Mouse (Mus musculus): Measurements from ENCODE around the gene Fam49a.

Gene Fam49a

DNA sequence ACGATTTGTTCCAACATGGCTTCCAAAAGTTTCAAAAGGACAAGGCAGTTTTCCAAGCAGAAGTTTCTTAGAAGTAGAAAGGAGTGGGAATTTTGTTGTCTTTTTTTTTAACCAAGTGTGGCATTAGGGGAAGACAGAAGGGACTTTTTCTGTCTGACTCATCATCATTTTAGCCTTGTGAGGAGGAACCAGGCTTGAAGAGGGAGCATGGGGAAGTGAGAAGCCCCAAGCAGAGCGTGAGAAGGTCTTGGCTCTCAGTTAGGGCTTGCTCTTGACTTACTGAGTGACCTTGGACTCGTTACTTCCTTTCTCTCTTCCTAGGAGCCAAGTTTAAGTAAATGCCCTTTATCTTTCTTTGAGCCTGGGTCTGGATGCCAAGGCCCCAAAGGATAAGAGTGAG lies 8.6 kb downstream of the Fam49a start:
- DNase-seq = no peak

DNA sequence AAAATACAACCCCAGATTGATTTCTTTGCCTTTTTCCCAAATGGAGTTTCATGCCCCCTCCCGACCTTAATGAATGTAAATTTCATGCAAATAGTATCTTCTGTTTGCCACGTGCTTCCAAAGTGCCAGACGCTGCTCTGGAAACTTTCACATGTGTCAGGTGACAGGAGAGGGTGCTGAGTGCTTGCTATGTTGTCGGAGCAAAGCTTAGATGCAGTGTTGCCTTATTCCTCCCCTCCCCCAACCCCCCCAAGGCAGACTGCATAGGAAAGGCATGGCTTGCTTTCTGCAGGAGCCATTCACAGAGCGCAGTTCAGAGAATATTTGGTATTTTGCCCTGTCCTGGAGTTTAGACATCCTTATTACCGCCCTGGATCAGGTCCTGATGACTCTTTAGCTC lies 12.2 kb downstream of the Fam49a start:
- no peak for DNase-seq

DNA sequence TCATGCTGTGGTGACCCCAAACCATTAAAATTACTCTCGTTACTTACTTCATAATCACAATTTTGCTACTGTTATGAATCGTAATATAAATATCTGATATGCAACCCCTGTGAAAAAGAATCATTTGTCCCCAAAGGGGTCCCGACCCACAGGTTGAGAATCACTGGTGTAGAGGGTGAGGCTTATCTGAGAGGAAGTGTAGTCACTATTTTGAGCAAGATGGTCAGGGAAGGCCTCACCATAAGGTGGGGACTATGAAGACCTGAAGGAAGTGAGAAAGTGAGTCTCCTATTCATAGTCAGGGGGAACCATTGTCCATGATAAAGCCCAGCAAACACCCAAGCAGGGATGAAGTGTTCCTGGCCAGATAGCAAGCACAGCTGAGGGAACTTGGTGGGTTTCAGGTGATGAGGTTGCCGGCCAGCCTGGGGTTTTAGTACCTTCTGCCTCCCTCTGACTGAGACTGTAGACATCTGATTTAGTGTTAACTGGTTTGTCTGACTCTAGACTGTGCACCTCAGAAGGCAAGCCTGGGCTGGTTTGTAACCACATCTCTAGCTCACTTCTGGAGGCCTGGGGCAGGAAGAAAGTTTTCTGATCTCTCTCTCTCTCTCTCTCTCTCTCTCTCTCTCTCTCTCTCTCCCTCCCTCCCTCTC lies 13.3 kb downstream of the Fam49a start:
- DNase-seq = no peak

DNA sequence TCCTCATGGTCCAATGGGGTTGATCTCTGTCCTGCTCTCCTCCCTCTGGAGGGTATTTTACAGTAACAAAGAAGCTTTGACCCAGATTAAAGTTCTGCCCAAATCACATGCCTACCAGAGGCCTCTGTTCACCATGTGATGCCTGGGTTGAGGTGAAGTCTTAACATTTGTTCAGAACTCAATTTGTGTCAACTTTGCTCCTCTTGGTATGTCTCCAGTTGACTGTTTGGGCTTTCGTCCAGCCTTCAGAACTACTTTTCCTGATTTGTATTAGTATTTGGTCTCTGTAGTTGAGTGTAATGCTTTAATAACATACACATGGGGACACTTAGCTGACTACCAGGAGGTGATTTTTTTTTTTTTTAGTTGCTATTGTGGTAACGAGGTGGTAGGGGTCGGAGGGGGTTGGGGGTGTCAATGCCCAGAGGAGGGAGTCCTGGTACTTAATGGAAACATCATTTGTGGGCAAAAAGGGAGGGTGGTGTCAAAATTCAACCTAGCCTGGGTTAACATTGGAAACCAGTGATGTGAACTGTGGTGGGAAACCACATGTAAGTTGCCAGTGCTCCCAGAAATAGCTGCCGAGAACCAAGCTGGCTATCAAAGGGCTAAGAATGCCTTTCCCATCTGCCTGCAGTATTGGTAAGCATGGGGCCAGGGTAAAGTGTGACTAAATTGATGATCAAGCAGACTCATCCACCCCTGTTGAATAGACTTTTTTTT lies 16.0 kb downstream of the Fam49a start:
- no peak for DNase-seq

DNA sequence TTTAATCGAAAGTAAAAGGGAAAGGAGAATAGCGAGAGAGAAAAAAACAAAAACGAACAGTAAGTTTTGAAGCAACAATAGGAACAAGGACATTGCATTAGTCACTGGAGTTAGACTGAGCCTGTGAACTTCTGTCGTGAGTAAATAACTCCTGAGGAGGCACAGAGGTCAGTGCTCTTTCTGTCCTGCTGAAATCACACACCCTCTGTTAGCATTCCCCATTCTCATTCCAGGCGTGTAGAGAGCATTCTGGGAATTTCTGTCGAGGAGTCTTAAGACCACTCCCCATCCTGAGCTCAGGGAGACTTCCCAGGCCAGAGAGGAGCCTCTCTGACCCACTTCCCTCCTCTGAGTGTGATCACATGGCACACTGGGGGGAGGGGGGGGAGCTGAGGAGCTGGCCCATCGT lies 16.5 kb downstream of the Fam49a start:
- DNase-seq = no peak

DNA sequence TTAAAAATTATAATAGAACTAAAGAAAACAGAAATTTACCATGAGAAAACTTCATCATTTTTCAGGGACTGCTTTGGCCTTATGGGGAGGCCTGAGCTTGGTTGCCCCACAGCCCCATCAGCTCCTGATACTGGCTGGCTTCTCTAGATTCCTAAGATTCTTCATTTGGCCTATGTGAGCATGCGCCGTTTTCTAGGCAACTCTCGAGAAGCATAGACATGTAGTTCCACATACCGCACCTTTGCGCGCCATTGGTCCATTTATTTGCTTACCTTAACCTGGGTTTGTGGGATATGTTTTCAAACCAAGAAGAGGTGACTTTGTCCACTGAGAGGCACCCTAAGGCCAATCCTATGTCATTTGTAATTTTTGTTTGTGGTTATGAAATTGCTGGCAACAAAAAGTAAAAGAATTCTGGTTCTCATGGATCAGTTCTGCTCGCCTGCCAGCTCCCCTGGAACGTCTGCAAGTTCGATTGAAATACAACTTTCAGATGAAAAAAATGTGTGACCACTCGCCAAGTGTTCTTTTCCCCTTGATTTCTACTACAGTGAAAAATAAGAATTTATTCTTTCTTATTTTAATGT lies 21.9 kb downstream of the Fam49a start:
- no peak for DNase-seq

DNA sequence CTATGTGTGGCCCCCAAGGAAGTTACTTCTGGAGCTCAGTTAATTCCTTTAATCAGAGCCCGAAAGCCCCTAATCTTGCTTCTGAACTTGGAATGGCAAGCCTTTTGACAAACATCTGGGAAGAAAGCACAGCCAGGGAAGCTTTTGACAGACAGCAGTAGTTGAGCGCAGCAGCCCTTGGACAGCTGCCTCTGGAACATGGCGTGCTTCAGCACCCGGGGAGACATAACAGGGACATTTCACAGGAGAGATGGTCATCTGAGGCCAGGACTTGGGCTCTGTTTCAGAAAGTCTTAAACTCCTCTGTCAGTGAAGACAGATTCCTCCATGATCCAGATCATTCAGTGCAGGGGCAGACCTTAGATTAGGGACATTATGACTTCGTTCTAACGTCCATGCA lies 22.6 kb downstream of the Fam49a start:
- DNase-seq = no peak

DNA sequence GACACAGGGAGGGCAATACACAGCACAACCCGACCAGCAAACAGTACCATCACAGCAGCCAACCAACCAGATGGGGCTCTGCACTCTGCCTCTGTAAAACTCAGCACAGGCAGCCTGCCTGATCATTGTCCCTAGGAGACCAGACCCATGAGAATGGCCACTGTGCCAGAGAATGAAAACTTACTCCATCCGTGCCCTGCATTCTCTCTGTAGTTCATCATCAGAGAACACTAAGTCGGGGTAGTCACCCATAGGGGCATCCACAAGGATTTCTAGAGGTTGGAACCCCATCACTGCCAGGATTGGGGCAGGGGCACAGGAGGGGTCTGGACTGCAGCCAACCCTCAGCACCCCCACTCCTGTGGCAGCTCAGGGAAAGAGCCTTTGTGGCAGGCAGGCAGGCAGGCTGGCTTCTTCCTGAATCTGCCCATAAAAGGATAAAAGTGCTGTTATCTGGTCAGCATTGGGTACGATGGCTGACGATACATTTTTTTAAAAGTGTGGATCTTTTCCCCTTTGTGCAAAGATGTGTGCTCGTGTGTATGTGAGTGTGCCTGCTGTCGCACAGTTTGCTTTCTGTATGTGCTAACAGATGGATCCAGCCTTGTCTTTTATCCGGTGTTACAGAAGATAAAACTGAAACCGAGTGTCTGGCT lies 25.3 kb downstream of the Fam49a start:
- DNase-seq = peak; percentile 31

DNA sequence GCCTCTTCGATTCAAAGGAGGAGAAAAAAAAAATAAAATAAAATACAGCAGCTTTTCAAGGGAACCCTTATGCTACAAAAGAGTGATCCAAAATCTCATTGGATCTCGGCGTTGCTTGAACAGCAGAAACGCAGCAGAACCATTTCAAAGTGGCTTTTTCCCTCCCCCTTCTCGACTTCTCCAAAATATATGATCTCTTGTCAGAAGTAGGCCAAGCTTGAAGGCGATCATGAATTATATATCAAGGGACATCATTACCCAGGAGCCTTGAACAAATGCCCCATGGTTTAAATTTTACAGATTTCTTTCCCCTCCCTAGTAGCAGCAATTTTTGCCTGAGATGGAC lies 25.8 kb downstream of the Fam49a start:
- no peak for DNase-seq

DNA sequence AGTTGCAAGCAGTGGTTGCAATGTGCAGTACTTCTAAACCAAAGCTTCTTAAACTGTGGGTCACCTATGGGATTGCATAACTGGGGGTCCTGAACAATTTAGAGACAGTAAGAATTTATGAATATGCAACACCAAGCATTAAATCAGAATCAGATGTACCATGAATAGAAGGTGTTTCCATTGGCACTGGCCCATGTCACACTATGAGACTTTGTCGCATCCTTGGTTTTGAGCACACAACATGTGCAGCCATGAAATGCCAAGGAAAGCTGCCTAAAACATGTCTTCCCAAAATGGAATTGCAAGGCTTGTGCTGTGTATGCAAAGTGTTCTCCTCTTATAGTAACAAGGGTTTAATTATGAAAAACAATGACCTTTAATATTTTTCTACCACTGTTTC lies 26.6 kb downstream of the Fam49a start:
- no peak for DNase-seq

DNA sequence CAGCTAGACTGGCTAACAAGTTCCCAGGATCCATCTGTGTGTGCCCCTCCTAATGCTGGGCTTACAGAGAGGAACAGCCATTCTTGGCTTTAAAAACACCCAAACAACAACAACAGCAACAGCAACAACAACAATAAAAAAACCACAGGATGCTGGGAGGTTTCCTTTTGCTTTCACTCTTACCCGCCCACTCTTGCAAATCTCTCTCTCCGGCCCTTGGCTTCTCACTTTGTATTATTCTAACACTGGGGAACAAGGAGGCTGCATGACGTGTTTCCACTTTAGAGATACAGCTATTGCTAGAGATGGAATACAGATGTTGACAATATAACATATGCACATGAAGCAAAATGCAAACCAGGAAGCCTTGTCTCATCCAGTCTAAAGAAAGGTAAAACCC lies 27.7 kb downstream of the Fam49a start:
- DNase-seq = no peak

DNA sequence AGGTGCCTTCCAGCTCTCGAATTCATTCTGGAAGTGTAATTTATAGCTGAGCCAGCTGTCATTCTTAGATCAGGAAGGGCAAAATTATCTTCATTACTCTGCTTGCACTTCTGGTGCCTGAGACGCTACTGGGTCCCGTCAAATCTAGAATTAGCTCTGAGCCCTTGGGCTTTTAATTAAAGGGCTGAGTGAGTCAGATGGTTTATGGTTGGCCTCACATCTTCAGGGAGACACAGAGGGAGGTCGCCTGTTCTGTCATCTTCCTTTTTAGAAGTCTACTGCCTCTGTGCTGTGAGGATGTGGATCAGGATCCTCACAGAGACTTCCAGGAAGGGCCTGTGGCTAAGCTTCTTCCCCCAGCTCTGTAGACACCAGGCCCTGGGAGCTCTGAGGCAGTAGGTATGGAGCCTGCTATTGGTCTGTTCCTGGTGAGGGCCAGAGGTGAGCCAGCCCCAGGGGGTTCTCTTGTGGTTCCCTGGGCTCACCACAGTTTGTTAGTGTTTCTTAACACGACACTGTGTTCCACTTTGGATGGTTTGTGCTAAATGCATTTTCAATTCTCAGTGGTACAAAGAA lies 30.2 kb downstream of the Fam49a start:
- DNase-seq = no peak

DNA sequence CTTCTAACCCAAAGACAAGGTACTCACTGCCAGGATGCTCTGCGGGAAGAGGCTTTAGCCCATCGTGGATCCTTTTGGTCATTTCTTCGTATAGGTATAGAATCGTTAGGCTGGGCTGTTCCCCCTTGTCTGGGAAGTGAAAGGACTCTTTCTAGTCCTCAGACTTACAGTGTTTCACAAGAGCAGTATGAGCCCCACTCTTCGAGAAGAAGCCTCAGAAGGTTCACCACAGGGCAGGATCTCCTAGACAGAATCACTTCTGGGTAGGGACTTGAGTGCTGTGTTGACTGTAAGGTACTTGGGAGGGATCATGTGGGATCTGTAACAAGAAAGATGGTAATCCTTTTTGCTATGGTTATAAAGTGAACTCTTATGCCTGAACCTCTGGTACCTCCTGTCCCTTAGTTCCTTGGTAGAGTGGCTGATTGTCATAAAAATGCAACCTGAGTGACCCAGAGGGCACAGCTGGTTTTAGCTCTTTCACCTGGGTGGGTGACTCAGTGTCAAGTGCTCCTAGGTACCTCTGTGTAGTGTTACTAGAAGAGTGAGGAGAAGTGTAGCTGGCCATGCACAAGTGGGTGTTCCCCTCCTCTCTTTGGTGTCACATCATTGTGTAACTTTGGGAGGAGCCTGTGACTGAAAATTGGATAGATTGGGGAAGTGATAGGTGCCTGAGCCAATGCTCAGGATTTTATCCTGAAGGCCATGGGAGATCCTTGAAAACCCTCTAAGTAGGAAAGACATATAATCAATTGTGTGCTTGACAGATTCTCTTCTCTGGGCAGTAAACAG lies 32.6 kb downstream of the Fam49a start:
- no peak for DNase-seq

DNA sequence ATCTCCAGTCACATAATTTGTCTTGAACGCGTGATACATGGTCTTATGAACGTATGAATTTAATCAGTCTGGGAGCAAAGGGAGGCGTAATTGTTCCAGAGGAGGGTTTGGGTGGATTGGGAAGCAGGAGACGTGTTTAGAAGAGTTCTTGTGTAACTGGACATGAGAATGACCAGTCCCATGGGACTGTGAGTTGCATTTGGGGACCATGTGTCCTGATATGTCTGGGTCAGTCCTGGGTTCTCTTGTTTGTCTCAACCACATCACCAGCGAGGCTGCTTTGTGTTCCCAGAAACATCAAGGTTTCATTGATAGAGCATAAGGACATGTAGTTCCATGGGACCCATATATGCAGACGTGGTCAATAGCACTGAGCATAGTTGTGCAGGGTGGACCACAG lies 36.5 kb downstream of the Fam49a start:
- no peak for DNase-seq

DNA sequence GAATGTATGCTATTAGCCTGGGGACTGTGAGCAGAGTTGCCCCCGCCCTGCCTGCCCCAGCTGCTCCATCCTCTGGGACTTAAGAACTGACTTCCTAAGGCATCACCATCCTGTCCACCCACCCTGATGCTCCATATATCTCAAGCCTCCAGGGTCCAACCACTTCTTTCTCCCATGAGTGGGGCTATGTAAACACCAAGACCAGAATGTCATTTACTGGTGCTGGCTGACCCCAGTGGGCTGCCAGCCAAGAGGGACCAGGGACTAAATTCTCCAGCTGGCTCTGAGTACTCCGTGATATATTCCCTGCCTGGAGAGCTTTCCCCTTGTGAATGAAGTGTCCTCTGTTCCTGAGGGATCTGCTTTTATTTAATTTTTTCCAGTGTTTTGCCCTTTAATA lies 37.4 kb downstream of the Fam49a start:
- no peak for DNase-seq

DNA sequence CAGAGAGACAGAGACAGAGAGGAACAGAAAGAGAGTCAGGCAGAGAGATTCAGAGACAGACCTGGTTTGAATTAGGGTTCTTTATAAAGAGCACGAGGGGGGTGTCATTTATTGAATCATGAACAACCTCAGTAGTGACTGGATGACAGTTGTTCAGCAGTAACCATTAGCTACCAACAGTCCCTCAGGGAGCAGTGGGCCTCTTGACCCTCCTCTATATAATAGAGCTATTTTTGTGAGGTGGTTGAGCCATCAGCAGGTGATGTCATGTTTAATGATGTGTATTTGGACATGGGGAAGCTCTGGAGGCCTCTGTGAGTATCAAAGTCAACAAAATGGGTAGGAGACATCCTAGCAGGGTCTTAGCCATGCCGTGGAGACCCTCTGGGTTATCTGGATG lies 39.2 kb downstream of the Fam49a start:
- no peak for DNase-seq

DNA sequence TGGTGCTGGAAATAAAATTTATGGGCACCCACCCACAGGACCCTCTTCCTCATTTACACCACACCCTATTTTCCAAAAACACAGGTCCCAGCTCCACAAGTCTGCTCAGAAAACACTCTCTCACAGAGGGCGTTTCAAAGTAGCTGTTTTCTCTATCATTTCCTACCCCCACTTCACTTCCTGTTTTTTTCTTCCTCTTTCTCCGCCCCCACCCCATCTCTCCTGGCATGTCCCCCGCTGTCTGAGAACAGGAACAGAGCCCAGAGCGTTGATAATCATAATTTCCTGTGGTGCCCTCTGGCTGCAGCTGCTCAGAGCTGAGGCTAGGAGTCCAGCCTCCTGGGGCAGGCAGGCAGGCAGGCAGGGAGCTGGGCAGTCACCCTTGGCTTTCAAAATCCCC lies 39.9 kb downstream of the Fam49a start:
- DNase-seq = no peak

DNA sequence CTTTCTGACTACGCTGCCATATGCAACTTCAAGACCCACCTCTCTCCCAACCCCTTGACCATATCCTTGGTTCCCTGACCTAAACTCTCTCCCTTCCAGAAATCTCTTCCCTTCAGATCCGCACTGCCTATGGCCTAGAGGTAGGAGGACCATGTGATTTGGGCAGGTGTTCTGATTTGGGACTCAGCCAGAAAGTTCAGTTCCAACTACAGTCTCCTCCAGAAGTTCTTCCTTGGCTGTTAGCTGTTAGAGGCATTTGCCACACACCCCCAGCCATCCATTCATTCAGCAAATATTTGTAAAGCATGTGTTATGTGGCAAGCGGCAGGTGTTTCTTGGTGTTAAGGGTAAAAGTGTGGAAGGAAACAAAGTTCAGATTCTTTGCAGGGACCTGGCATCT lies 44.3 kb downstream of the Fam49a start:
- DNase-seq = no peak

DNA sequence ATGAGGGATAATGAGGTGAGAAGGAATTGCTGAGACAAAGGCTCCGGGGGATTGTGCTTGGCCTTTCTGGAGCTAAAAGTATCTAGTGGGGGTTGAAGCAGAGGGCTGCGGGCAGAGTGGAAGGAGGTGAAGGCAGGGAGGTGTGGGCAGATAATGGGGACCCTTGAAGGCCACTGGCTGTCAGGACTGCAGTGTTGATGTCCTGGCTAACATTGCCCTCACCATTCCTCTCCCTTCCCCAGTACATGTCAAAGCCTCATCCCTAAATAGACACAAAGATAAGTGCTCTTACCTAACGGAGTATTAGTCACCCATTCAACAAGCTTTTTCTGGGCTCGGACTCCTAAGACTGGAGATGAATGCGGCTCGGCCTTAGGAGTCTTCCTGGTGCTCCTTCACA lies 44.9 kb downstream of the Fam49a start:
- DNase-seq = no peak

DNA sequence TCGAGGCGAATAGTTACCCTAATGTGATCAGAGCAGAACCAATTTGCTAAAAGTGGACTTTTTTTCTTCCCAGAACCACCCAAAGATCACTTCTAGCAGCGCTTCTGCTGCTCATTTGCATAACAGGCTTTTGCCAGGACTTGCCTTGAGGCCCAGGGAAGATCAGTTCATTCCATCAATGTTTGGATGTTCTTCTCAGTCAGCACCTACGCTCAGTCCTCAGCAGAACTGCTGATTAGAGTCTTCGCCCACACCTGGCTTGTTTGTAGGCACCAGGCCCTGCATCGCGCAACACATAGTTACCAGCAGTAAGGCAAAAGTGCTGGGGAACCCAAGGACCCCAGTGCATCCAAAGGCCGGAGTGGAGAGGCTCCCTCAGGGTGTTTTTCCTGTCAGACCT lies 45.3 kb downstream of the Fam49a start:
- no peak for DNase-seq

DNA sequence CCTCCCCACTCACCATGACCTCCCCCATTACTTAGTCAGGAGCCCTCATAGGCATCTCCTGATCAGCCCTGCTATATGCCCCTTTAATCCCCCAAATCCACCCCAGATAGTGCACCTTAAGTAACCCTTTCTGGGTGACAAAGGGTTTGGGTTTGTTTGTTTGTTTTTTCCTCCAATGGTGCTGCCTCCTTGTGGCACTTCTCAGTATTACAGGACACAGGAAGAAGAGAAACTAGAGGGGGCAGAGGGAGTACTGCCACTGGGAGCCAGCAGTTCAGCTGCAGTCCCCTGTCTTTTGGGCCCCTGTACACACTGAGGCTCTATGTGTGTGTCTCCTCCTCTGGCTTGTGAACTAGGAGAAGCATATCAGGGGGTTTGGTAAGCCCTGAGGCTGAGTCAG lies 51.5 kb downstream of the Fam49a start:
- no peak for DNase-seq

DNA sequence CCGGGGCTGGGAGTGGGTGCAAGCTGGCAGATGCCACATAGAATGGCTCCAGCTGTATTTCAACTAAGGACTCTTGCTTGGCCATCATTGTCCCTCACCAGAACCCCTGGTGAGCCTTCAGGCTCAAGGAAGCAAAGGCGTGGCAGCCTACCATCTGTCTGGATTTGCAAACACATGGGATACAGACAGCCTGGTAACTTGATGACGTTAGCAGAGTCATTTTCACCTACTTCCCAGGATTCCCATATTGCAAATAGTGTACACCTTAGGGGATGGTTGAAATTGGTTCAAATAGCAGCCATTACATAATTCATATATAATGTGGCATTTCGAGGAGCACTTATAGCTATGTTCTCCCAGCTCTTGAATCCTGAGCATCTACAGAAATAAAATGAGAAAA lies 52.0 kb downstream of the Fam49a start:
- no peak for DNase-seq

DNA sequence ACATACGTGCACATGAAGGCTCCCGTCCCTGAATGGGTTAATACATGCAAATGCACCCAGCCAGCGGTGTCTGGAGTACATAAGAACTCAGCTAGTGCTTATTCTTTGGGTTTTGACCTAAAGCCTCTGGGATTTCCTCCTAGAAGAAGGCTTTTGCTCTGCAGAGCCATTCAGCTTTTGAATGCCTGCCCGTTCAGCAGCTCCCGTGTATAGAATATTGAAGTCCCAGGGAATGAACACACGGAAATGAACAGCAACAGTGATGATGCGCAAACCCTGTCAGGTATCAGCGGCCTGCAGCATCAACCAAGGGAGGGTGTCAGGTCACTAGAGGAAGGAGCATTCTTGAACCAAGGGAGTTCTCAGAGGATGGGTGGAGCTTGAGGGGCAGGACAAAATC lies 52.4 kb downstream of the Fam49a start:
- no peak for DNase-seq
